In genomic region chrX:134600659-134601379, GRCm38 (mm10) we compare ENCODE assay signal across 8 mouse cellular contexts. TPM values are rescaled to one million over a fixed set of nuclear protein-coding genes. Genes with fewer than 3 reads are reported as not detected.
DNase-seq lines count a peak whose midpoint lies in the region; ATAC-seq and TF ChIP-seq lines count a peak whose summit lies in the region.

Gene Gla, minus strand, starts transcription at chrX:134601125.
Gene Hnrnph2, plus strand, starts transcription at chrX:134601179.

- H3K9me3 ChIP-seq in hindbrain, postnatal 0 days (ENCODE audit: low read length) = no peaks in the 10 kb centered on the region

- H3K36me3 ChIP-seq in hindbrain, postnatal 0 days (ENCODE audit: insufficient read depth, low read length) = no peaks in the 10 kb centered on the region

- peak; percentile 98 for DNase-seq in ZHBTc4 (ENCODE audit: low read depth, low spot score)
- DNase-seq in gastrocnemius, adult 2 months = peak; percentile 91
- DNase-seq in hindbrain, postnatal 0 days (ENCODE audit: low spot score) = peak; percentile 96
- peak; percentile 75 to 85 for DNase-seq in left cerebral cortex, adult 2 months (ENCODE audit: extremely low spot score in 1 of 2, low spot score in 2 of 2)
- DNase-seq in right cerebral cortex, adult 2 months (ENCODE audit: low spot score in 2 of 2) = peak; percentile 86 to 93
- DNase-seq in urinary bladder, postnatal 14 days (ENCODE audit: low spot score) = peak; percentile 88

- H3K9ac ChIP-seq in hindbrain, postnatal 0 days (replicated peaks; ENCODE audit: low read length) = peak within 1 kb of the TSS; percentile 50

- intact Hi-C loops in gastrocnemius, adult 2 months (cut with DNase I) = loop anchor here (2.0 to 10.0 kb wide), 3 partner anchors 16 to 314 kb away; partner anchors contain the start of gene Rpl36a
- intact Hi-C loops in left cerebral cortex, adult 2 months (cut with DNase I) = no loop called here

- peak within 1 kb of the TSS; percentile 97 for H3K27ac ChIP-seq in gastrocnemius, adult 2 months
- peak within 1 kb of the TSS; percentile 92 for H3K27ac ChIP-seq in hindbrain, postnatal 0 days
- H3K27ac ChIP-seq in left cerebral cortex, adult 2 months = peak within 1 kb of the TSS; percentile 98

- no peaks in the 10 kb centered on the region for H3K27me3 ChIP-seq in hindbrain, postnatal 0 days (ENCODE audit: insufficient read depth, low read length)

- peak within 1 kb of the TSS; percentile 75 for H3K4me3 ChIP-seq in gastrocnemius, adult 2 months
- peak within 1 kb of the TSS; percentile 50 for H3K4me3 ChIP-seq in hindbrain, postnatal 0 days (ENCODE audit: low read length)
- H3K4me3 ChIP-seq in left cerebral cortex, adult 2 months = peak within 1 kb of the TSS; percentile 52

- H3K4me1 ChIP-seq in hindbrain, postnatal 0 days (ENCODE audit: insufficient read depth, low read length) = no peaks in the 10 kb centered on the region

- H3K4me2 ChIP-seq in hindbrain, postnatal 0 days (ENCODE audit: low read depth, low read length) = peak within 1 kb of the TSS; percentile 60

- peak; percentile 93 for ATAC-seq in common myeloid progenitor, adult 5-6 weeks (replicated peaks; ENCODE audit: low read depth, poor library complexity, severe bottlenecking)
- peak; percentile 98 for ATAC-seq in hindbrain, postnatal 0 days
- peak; percentile 84 for ATAC-seq in megakaryocyte, adult 5-6 weeks (ENCODE audit: poor library complexity, severe bottlenecking)

- TF ChIP-seq CTCF in gastrocnemius, adult 2 months (IDR thresholded peaks at IDR 0.05) = no peak
- no peak for TF ChIP-seq CTCF in hindbrain, postnatal 0 days (IDR thresholded peaks at IDR 0.05; ENCODE audit: low read depth)
- no peak for TF ChIP-seq CTCF in left cerebral cortex, adult 2 months (IDR thresholded peaks at IDR 0.05)

- 35% methylated on average over 33 of the region's 33 CpGs for WGBS in hindbrain, postnatal 0 days

RNA-seq across cellular contexts. Expression of gene Gla, which starts in this region (rescaled TPM):
- total RNA-seq in common myeloid progenitor, adult 5-6 weeks (2017) = 7.4 and 9.5 TPM in 2 replicates
- total RNA-seq in gastrocnemius, adult 2 months (2021) = 1 to 10 TPM; 1.6 to 1.8 TPM
- total RNA-seq in hindbrain, postnatal 0 days (2014; rRNA removed) = 3.9 and 6.0 TPM in 2 replicates
- 4.8 TPM in 2 replicates for polyA plus RNA-seq in hindbrain, postnatal 0 days (2015; fragmentation: Nextera tagmentation; extraction: Ambion mirVana)
- 10 to 100 TPM; 11.0 to 12.2 TPM for total RNA-seq in left cerebral cortex, adult 2 months (2021)
- 11.5 and 11.6 TPM in 2 replicates for total RNA-seq in megakaryocyte, adult 5-6 weeks (2015)
- total RNA-seq in megakaryocyte, adult 5-6 weeks (2017) = 16.2 and 17.4 TPM in 2 replicates

RNA-seq across cellular contexts. Expression of gene Hnrnph2, which starts in this region (rescaled TPM):
- total RNA-seq in common myeloid progenitor, adult 5-6 weeks (2017) = 169 and 185 TPM in 2 replicates
- total RNA-seq in gastrocnemius, adult 2 months (2021) = 10 to 100 TPM; 51.6 to 52.9 TPM
- total RNA-seq in hindbrain, postnatal 0 days (2014; rRNA removed) = 35.9 and 39.5 TPM in 2 replicates
- 131 and 134 TPM in 2 replicates for polyA plus RNA-seq in hindbrain, postnatal 0 days (2015; fragmentation: Nextera tagmentation; extraction: Ambion mirVana)
- 100 to 1,000 TPM; 149 to 161 TPM for total RNA-seq in left cerebral cortex, adult 2 months (2021)
- total RNA-seq in megakaryocyte, adult 5-6 weeks (2015) = 63.0 and 67.6 TPM in 2 replicates
- 122 and 132 TPM in 2 replicates for total RNA-seq in megakaryocyte, adult 5-6 weeks (2017)

Comparison
In these comparisons a context has a peak if more than half of its experiments do, and no peak if none do; other contexts are left out.
1. Peak in every context shown above with its lines: DNase-seq, ATAC-seq, H3K4me3 ChIP-seq and H3K27ac ChIP-seq.